Comparison of ENCODE assay signal across 28 mouse cellular contexts in the genomic region with DNA sequence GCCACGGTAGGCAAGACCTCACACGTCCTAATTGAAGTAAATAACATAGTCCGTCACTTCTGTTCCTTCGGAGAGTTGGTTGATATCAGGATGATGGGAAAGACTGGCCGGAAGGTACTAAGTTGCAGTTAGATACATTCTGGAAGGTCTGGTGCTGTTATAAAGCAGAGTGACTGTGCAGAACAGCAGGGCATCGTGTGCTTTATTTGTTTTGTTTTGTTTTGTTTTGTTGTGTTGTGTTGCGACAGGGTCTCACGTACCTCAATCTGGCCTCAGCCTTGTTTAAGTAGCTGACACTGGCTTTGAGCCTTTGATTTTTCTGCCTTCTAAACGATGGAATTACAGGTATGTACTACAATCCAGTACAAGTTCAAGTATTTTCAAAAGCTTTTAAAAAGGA. TPM values are rescaled to one million over a fixed set of nuclear protein-coding genes. Genes with fewer than 3 reads are reported as not detected.
"Had no signal": no experiment of that assay in that cellular context is flagged by ENCODE, and none has a peak within 500 bp of the region (broad histone marks: within the 10 kb centered on the region; RNA-seq: fewer than 3 reads in every experiment).

No protein-coding gene starts in this region.

- H3K36me3 ChIP-seq: embryonic facial prominence, embryonic 10.5 days; embryonic facial prominence, embryonic 12.5 days; embryonic facial prominence, embryonic 13.5 days; embryonic facial prominence, embryonic 15.5 days; forebrain, embryonic 10.5 days; forebrain, embryonic 12.5 days; forebrain, embryonic 15.5 days had no signal

- ATAC-seq: forebrain, embryonic 13.5 days; forebrain, embryonic 14.5 days; forebrain, embryonic 15.5 days; forebrain, embryonic 16.5 days; forebrain, postnatal 0 days had no signal

- H3K27ac ChIP-seq: embryonic facial prominence, embryonic 10.5 days; embryonic facial prominence, embryonic 12.5 days; embryonic facial prominence, embryonic 13.5 days; embryonic facial prominence, embryonic 15.5 days; forebrain, embryonic 10.5 days; forebrain, embryonic 12.5 days; forebrain, embryonic 13.5 days; forebrain, embryonic 15.5 days; gastrocnemius, adult 2 months; heart, adult 2 months had no signal

- H3K27me3 ChIP-seq: embryonic facial prominence, embryonic 13.5 days; embryonic facial prominence, embryonic 15.5 days; forebrain, embryonic 12.5 days; forebrain, embryonic 13.5 days; forebrain, embryonic 15.5 days had no signal

- H3K4me1 ChIP-seq: embryonic facial prominence, embryonic 15.5 days; forebrain, embryonic 15.5 days had no signal

- H3K4me3 ChIP-seq: embryonic facial prominence, embryonic 10.5 days; embryonic facial prominence, embryonic 12.5 days; embryonic facial prominence, embryonic 13.5 days; embryonic facial prominence, embryonic 15.5 days; erythroblast, embryonic 14.5 days; forebrain, embryonic 10.5 days; forebrain, embryonic 12.5 days; forebrain, embryonic 13.5 days; forebrain, embryonic 15.5 days; gastrocnemius, adult 2 months; heart, adult 2 months had no signal

- DNase-seq: cerebellum, adult 2 months; cerebellum, adult 9-11 months; cerebellum, postnatal 25 days; forebrain, postnatal 0 days; gastrocnemius, adult 2 months; gastrocnemius, postnatal 10 days; gastrocnemius, postnatal 14 days; gastrocnemius, postnatal 25 days; gastrocnemius, postnatal 36 days; heart, adult 2 months had no signal

- H3K4me2 ChIP-seq: embryonic facial prominence, embryonic 12.5 days; embryonic facial prominence, embryonic 13.5 days; embryonic facial prominence, embryonic 15.5 days; forebrain, embryonic 12.5 days; forebrain, embryonic 13.5 days; forebrain, embryonic 15.5 days had no signal

- H3K9me3 ChIP-seq: embryonic facial prominence, embryonic 10.5 days; embryonic facial prominence, embryonic 12.5 days; embryonic facial prominence, embryonic 13.5 days; embryonic facial prominence, embryonic 15.5 days; forebrain, embryonic 10.5 days; forebrain, embryonic 12.5 days; forebrain, embryonic 13.5 days; forebrain, embryonic 15.5 days had no signal

- H3K9ac ChIP-seq: embryonic facial prominence, embryonic 12.5 days; embryonic facial prominence, embryonic 13.5 days; embryonic facial prominence, embryonic 15.5 days; forebrain, embryonic 12.5 days; forebrain, embryonic 13.5 days; forebrain, embryonic 15.5 days; forebrain, postnatal 0 days had no signal

RNA-seq across cellular contexts. Expression of a gene that starts 26.0 kb away (rescaled TPM):
- total RNA-seq: common myeloid progenitor, adult 5-6 weeks; gastrocnemius, postnatal 10 days; gastrocnemius, postnatal 4 days; granulocyte monocyte progenitor cell, adult 5-6 weeks; heart, adult 2 months; heart, adult 8-10 months had no signal
- polyA plus RNA-seq: cerebellum, adult 2 months; embryonic facial prominence, embryonic 10.5 days; embryonic facial prominence, embryonic 11.5 days; embryonic facial prominence, embryonic 13.5 days; embryonic facial prominence, embryonic 14.5 days; erythroblast, embryonic 14.5 days; forebrain, embryonic 10.5 days; forebrain, embryonic 11.5 days; forebrain, embryonic 12.5 days; forebrain, embryonic 13.5 days; forebrain, embryonic 14.5 days; forebrain, embryonic 15.5 days; heart, adult 2 months had no signal
